Mouse (Mus musculus) thymus, postnatal 10 days (tissue): ENCODE results near the gene Asb18.

Experiments
- DNase-seq, 2 experiments: peaks; one replicate each; pipeline ENCODE4 v3.0.0; 2021; ENCODE audit warnings: low spot score in 2 of 2

Asb18 gene

DNA sequence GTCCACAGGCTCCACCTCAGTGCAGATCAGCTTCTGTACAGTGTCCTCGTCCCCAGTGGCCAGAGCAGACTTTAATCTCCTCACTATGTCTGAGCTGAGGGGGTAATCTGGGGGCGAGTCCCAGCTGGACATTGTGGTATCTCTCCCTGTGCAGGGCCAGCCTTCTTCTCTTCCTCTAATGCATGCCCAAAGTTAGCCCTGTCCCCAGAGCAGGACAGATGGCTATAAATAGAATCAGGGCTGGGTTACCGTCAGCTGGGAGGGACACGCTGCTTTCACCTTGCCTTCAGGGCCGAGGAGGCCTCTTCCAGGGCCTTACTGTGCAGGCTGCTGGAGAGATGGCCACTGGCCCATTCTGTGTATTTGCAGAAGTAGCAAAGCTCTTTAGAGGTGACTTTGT, at the start of gene Asb18:
Gene Asb18, minus strand, starts transcription at position 221 of the 400 bp plus-strand sequence.
- no peak for DNase-seq

DNA sequence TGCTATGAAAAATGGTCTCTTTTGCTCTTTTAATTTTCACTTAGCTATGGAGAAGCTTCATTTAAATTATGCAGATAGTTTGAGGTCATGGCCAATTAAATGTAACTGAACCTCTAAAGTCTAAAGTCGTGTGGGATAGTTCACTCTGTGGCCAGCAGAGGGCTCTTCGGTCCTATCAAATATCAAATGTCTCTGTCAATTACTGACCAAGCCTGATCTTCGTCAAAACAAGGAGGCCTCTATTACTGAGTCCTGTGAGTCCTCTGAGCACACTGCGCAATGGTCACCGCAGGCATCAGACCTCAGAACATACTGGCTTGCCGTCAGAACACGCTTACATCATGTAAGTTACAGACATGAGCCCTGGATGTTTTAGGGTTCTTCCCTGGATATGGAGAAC, 46.1 kb upstream of the Asb18 start:
- DNase-seq, result no peak

DNA sequence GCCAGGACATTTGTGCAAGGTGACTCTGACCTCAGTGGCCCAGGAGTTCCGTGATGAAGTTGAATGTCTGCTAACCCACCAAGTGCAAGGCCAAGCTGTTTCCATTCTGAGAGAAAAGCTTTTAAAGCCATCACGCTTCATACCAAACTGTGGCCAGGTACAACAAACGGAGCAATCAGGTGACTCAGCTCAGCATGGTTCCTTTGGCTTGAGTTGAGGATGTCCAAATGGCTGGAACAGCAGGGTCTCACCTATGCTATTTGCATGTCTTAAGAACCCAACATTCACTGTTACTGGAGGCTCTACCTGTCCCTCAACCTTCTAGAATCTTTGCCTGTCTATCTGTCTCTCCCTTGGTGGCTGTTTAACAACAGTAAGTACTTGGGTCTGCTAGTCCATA, 45.6 kb upstream of the Asb18 start:
- DNase-seq, result no peak

DNA sequence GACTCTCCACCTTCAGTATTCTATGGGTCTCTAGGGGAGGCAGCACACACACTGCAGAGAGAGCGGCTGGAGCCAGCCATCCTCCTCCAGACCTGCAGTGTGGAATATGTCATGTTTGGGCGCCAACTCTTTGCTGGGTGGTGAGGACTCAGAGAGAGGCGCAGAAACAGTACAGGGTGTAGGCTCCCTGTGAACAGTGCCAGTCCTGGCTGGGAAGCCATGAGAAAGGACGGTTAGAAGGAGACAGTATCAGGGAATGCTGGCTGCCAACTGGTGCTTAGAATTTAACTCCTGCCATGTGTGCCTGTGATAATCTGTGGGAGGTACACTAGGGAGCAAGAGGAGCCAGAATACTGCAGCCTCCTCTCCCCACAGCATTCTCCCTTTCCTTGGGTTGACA, 40.5 kb upstream of the Asb18 start:
- DNase-seq, result no peak

DNA sequence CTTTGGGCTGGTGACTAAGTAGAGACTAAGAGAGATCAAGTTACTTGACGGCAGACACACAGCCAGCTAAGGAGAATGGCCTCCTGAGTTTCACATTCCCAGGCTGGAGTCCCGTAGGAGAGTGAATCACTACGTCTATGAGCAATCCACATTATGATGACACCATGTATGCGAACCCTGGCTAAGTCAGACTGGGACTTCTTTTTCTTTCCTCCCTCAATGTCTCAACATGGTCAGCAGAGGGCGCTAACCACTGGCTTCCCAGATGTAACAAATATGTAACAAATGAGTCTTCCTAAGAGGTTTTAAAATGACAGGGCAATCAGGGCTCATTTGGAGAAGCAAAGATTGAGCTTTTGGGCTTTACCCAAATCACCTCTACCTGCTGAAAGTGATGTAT, 36.9 kb upstream of the Asb18 start:
- peak in 1 of 2 experiments; percentile 22 for DNase-seq

DNA sequence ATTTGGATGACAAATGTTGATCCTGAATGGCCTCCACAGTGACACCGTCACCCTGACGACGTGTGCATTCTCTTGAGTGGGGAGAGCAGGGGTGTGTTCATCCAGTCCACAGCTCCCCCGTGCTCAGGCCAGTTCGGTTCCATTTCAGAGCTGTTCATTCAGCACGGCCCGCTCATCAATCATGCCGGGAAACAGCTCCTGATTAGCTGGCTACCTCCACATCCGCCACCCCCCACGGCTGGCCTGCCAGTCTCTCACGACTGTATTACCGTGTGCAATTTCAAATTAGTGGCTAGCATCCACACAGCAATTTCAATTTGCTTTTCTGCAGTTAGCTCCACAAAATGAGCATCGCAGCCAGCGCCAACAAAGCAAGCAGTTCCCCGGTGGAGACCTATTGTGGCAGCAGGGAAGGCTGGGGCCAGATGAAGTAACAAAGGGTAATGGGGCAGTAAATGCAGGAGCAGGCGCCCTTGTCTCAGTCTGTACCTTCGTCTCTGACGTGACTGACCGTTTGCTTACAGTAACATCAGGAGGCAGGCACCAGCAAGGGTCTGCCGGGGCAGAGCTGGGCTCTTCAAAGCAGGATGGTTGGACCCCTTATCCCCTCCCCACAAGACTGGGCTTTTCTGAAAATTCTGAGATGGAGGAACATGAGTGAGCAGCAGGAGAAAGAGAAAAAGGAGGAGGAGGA, 35.7 kb upstream of the Asb18 start:
- DNase-seq, result no peak

DNA sequence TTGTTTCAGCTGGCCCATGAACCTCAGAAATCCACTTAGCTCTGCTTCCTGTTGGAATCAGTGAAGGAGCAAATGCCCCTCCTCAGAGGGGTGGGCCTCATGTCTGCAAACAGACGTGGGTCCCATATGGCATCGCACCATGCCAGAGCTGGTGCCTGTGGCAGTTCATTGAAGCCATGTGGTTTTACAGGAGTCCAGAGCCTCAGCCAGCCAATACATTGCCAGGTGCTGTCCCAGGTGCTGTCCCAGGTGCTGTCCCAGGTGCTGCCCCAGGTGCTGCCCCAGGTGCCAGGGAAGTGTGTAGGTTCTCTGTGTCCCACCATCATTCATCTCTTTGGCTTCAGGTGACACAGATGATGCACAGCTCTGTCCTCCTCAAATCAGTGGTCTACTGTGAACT, 13.8 kb upstream of the Asb18 start:
- no peak for DNase-seq

DNA sequence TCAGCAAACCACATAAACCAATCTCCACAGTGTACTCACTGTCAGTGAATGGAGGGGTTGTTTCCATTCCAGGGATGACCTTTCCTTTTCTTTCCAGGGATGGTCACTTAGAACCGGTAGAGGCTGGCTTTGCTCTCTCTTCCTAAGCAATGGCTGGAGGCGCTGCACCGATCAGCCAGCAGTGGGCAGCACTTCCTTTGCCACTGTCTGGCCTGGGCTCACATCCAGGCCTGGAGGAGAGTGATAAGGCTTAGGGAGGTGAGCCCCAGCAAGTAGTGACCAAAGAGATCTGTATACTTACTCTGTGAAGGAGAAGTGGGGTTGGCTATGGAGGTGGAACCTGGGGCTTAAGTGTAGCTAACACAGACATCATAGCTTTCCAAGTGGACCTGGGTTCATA, 12.5 kb upstream of the Asb18 start:
- DNase-seq, result no peak

DNA sequence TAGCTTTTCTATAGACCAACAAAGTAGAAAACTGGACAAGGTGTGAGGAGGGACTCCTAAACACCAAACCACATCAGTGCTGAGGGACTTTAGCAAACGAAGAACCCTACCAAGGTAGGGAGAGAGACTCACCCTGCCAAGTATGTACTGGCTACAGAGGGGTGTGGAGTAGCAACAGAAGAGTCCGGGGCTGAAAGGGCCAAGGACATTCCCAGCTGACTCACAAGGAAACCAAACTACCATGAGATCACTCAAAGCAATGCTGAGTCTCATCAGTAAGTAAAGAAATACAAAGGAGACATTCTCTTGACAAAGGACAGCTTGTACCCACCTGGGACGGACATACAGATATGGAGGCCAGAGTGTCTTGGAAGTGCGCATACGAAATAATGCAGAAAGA, 5.9 kb upstream of the Asb18 start:
- no peak for DNase-seq

DNA sequence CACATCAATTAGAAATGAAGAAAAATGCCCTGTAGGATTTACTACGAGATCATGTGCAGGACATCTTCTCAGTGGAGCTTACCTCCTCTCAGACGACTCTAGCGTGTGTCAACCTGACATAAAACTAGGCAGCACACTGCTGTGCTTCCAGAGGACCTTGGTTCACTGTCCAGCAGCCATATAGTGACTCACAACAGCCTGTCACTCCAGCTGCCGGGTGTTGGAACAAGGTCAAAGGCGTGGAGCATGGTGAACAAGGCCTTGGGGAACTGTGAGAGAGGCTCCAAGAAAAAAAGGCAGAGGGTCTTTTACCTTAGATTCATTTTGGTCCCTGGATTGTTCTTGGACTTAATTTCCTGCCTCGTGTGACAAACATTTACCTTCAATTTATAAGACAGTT, 3.6 kb upstream of the Asb18 start:
- DNase-seq, result no peak

DNA sequence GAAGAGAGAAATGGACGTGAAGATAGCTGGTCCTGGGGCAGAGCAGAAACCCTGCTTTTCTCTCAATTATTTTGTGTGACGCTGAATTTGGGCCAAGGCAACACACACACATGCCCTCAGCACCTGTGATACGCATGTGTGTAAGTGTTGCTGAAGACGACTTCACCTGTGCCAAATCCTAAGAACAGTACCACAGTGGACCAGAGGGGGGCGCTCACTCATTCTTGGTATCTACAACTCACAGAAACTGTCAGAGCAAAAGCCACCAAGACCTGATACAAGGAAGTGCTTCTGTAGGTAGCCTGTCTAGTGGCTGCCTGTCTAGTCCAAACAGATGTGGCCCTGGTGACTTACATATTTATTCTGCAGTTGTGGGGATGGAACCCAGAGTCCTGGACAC, 1.2 kb downstream of the Asb18 start:
- DNase-seq, result no peak

DNA sequence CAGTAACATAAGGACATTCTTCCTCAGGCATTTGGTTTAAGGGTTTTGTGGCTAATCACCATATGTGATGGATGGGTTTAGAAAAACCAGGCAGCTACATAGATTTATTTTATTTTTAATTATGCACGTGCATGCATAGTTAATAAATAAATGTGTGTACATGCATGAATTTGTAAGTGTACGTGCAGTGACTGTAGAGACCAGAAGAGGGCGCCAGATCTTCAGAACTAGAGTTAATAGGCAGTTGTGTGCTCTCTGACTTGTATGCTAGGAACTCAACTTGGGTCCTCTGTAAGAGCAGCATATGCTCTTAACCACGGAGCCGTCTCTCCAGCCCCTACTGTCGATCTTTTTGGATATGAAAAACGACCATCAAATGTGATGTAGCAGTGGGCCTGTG, 1.6 kb downstream of the Asb18 start:
- DNase-seq, result no peak

DNA sequence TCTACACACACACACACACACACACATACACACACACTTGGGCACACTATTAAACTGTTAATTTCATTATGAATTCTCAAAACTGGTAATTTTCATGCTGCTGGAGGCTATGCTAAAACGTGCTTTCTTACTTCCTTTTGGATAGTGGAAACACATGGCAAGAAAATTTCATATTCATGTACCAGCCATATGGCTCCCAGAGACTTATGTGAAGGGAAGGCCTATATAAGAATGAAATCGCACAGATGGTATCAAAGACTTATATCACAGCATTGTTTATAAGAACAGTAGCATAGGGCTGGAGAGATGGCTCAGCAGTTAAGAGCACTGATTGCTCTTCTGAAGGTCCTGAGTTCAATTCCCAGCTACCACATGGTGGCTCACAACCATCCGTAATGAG, 2.3 kb downstream of the Asb18 start:
- DNase-seq, result no peak

DNA sequence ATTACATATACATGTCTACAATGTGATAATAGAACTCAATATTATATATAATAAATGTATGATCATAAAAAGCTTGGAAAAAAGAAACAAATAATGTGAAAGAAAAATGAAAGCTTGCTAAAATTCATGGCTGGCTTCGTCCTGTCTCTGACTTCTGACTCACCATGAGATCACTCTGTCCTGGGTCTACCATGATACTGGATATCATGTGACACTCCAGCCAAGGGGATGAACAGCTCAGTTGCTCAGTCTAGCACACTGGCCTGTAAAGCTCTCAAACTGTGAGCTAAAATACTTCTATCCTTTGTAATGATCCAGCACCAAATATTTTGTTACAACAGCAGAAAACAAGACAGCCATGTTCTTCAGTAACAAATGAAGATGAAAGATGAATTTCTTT, 4.4 kb downstream of the Asb18 start:
- DNase-seq, result no peak

DNA sequence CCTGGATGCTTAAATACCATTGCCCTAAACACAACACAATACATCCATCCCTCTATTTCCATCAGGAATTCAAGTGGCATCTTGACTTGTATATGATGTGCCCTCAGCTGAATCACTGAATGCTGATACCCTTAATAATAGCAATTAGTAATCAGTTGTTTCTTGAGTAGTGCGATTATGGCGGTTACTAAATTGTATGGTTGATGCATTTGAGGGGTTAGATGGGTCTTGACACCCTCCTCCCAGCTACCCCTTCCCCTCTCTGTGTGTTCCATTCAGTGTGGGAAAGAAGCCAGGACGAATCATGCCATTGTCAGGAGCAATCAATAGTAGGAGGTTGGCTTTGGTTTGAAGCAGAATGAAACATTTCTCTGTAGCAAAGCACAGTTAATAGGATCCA, 5.3 kb downstream of the Asb18 start:
- DNase-seq, result no peak

DNA sequence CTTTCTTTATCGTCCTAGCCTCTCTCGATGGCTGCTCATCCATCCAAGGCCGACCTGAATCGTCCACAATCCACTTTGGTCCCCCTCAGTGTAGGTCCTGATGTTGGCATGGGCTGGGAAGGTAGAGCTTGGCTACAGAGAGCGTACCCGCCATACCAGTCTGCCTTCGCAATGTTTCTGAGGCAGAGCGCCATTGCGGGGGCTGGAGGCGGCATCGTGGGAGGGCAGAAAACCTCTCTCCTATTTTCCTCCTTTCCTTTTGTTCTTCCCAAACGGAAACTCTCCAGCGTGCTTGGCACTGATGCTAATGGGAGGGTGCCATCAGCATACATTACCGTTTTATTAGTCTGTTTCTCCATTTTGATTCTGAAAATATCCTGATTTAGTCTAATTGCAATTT, 7.8 kb downstream of the Asb18 start:
- no peak for DNase-seq

DNA sequence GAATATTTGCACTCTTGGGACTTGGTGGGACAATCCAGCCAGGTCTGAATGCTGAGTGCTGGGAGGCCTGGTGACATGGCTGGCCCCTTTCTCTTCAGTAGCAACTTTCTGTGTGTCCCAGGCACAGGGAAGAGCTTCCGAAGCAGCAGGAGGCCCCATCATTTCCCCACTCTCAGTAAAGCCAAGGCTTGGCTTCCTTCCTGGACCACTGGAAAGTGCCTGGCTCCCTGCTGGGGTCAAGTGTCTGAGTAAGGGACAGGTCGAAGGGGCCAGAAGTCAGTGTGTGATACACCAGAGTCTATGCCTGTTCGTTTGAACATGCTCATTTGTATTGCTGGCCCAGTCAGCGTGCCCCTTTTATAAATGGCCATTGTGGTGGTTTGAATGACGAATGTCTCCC, 13.5 kb downstream of the Asb18 start:
- no peak for DNase-seq

DNA sequence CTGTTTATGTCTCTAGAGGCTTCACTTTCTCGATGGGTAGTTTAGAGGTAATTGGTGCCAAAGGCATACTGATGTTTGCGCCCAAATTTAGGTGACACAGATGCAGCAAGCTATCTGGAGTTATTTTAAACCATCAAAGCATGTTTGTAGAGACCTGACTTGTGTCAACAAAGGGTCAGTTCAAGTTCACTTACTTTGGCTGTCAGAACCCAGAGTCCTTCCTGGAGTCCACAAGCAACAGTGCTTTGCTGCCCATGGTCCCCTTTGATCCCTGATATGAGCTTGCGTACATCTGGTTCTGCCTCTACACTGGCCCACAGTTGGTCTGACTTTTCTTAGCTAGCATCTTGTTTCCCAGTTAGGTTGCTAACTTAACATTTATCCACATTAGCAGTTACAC, 14.6 kb downstream of the Asb18 start:
- no peak for DNase-seq

DNA sequence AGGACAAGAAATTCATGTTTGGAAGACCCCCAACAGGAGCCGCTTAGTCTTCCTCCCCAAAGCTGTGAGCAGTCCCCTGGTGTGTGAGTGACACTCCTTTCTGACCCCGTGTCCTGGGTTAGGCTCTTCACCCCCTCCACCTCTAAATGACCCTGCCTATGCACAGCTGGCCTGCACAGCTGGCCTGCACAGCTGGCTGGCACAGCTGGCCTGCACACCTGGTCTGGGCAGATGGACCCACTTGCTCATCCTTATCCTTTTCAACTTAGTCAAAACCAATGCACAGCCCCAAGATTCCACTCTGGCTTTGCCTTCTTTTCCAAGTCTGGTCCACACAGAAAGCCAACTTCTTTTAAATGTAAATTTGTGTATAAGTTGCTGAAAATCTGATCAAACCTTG, 15.8 kb downstream of the Asb18 start:
- DNase-seq, result no peak

DNA sequence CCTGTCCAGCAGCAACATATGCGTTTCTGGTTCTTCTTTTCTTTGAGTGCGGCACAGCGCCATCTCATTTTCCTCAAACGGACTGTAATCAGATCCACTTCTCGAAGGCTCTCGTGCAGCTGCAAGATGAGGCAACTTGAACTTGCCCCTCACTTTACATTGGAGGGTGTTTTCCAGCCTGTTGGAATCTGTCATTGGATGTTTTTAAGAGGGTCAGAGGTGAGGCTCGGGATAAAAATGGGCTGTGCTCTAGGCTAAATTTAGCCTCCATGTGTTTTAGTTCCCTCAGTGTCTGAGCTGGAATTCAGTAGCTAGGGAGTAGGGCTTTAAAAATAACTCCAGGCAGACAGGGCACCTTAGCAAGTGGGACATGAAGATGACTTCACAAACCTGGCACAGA, 16.4 kb downstream of the Asb18 start:
- no peak for DNase-seq

DNA sequence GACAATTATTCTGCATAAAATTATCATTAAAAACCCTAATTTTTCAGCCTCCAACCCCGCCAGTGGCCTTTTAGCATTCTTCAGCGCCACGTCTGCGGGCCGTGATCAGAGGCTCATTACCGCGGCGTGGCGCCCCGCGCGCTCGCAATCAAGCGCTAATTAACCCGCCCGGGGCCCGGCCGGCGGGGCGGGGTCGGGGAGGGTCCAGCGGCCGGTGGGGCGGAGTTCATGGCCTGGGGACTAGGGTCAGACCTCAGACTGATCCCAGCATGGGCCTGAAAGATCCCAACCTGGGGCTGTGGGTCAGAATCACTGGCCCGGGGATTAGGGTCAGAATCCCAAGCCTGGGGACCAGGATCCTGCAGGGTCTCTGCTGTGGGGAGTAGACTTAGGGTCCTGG, 22.2 kb downstream of the Asb18 start:
- DNase-seq, result no peak

DNA sequence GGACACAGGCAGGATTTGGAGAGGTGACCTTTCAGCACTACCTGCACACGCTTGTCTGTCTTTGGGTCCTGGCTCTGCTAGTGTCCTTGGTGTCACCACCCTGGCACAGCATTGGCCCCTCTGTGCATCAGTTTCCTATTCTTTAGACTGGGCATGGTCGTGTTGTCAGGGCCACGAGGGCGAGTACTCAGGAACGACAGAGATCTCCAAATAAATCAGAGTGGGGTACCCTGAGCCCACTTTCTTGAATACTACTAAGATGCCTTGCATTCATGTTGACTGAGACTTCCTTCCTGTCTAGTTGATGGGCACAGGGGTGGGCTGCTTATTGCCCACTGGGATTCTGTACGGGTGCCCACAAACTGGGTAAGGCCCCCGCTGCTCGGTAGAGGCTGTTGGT, 37.2 kb downstream of the Asb18 start:
- DNase-seq, result no peak

DNA sequence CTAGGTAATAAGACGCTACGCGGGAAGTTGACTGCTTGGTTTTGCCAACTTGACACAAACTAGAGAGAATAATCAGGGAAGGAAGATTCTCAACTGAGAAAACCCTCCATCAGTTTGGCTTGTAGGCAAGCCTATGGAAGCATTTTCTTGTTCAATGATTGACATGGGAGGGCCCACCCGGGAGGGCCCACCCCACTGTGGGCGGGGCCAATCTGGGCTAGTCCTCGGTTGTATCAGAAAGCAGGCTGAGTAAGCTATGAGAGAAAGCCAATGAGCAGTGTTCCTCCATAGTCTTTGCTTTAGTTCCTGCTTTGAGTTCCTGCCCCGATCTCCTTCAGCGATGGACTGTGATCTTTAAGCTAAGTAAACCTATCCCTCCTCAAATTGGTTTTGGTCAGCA, 38.1 kb downstream of the Asb18 start:
- no peak for DNase-seq

DNA sequence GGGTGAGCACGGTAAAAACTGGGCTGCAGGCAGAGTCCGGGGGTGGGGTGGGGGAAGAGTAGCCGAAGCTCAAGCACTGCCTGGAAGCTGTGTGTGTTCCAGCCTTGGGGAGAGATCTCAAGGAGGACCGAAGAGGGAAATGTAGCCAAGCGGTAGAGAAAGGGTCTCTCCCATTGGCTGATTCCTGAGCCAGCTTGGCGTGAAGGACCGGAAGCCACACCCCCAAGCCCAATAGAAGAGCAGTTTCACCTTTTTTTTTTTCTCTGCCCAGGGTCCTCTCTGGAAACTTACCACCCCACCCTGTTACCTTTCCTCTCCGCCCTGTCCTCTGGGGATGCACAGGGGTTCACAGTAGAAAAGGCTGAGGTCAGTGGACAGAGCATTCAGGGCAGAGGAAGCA, 39.9 kb downstream of the Asb18 start:
- DNase-seq, result no peak

DNA sequence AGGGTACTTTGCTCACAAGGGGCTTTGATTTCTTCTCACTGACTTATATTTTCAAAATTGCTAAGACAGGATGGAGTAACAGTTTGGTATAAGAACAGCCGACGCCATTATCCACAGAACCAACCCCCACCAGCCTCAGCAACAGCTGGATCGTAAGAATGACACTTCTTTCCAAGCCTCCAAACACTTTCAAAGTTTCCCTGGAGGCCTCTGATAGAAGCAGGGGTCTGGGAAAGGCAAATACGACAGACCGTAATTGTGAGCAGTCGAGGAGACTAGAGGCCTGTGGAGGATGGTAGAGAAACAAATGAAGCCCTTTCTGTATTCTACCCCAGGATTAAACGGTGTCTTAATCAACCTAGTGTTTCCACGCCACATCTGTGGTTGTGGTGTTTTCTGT, 42.6 kb downstream of the Asb18 start:
- no peak for DNase-seq
